Mouse (Mus musculus) v-Abl transformed pro-B cells (cell line): ENCODE measurements around the gene Scp2d1.
"Not testable (repeated sequence)": the region's sequence is repeated elsewhere in the genome, so short reads cannot be mapped to it uniquely, and the experiment has no call there.

ENCODE experiments used
- in situ Hi-C, 2 experiments: fragments of 400-800 bp; cut with MboI; formaldehyde crosslinking; loops; one replicate each; pipeline ENCODE4 v1.15.1; 2025; ENCODE audit not compliant: unreplicated experiment in 2 of 2

Gene Scp2d1

GRCm38 (mm10) chr2:144823356-144823755 lies at the start of gene Scp2d1:
Gene Scp2d1 (plus strand): TSS chr2:144823656.
- in situ Hi-C loops: not testable (repeated sequence)

GRCm38 (mm10) chr2:144774636-144775160 lies 48.8 kb upstream of the Scp2d1 start:
- in situ Hi-C loops: no loop called here

- in situ Hi-C loops: no loop called here
Measured at GRCm38 (mm10) chr2:144775626-144776025, 47.8 kb upstream of the Scp2d1 start.

GRCm38 (mm10) chr2:144779263-144779662 lies 44.2 kb upstream of the Scp2d1 start:
- in situ Hi-C loops: no loop called here

GRCm38 (mm10) chr2:144780731-144781130 lies 42.7 kb upstream of the Scp2d1 start:
- in situ Hi-C loops: no loop called here

- in situ Hi-C loops: no loop called here
Measured at GRCm38 (mm10) chr2:144781871-144782270, 41.6 kb upstream of the Scp2d1 start.

- in situ Hi-C loops: no loop called here
Measured at GRCm38 (mm10) chr2:144782481-144782880, 41.0 kb upstream of the Scp2d1 start.

- in situ Hi-C loops: no loop called here
Measured at GRCm38 (mm10) chr2:144783190-144783589, 40.3 kb upstream of the Scp2d1 start.

GRCm38 (mm10) chr2:144783831-144784230 lies 39.6 kb upstream of the Scp2d1 start:
- in situ Hi-C loops: no loop called here

- in situ Hi-C loops: no loop called here
Measured at GRCm38 (mm10) chr2:144791671-144792294, 31.7 kb upstream of the Scp2d1 start.

GRCm38 (mm10) chr2:144797515-144797914 lies 25.9 kb upstream of the Scp2d1 start:
- in situ Hi-C loops: no loop called here

GRCm38 (mm10) chr2:144807766-144808754 lies 15.4 kb upstream of the Scp2d1 start:
- in situ Hi-C loops: no loop called here

GRCm38 (mm10) chr2:144828457-144828985 lies 5.1 kb downstream of the Scp2d1 start:
- in situ Hi-C loops: no loop called here

GRCm38 (mm10) chr2:144836667-144837311 lies 13.3 kb downstream of the Scp2d1 start:
- in situ Hi-C loops: no loop called here

GRCm38 (mm10) chr2:144837312-144837679 lies 13.8 kb downstream of the Scp2d1 start:
- in situ Hi-C loops: no loop called here

GRCm38 (mm10) chr2:144868827-144869226 lies 45.4 kb downstream of the Scp2d1 start:
- in situ Hi-C loops: no loop called here
